Mouse (Mus musculus) left cerebral cortex, adult 18-20 months (tissue): ENCODE measurements at regions not wholly inside any gene's neighbourhood (a gene's known extent, or its start where the extent isn't known, plus 50 kb on each side); places are given as distances from the start of the nearest gene placed in this dataset.

Source experiments
- DNase-seq, 2 experiments: peaks; one replicate each; pipeline ENCODE4 v3.0.0; 2021 to 2022; ENCODE audit warnings: low spot score in 2 of 2, mixed read lengths in 1 of 2

- peak; percentile 63 to 65 for DNase-seq
Measured at GRCm38 (mm10) chr16:13204948-13205470, 51.3 kb upstream of the Mrtfb start.

DNA sequence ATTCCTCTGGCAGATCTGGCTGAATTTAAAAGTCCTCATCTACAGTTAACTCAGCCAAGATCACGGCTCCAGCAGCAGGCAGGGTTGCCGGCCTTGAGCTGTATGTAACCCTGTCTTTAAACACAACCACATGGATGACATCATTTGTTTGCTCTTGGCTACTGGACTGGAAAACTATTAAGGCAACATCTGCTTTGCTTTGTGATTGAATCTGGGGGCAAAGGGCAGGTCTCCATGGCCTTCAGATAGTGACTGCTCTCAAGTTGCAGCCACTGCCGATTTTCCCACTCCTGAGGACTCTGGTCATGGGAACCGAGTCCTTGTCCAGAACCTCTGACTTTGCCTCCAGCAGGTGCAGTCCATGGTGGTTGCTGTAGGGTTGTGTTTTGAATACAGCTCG, 50.4 kb upstream of the Mrtfb start:
- DNase-seq, result no peak
